Mouse (Mus musculus) midbrain, embryonic 15.5 days (tissue): ENCODE data around the gene Wrnip1. TPM values are rescaled to one million over a fixed set of nuclear protein-coding genes. Genes with fewer than 3 reads are reported as not detected.
A peak's percentile ranks its signal among the peaks of the same experiment; 100 is the strongest.

Experiments used
- ATAC-seq: fragments of 200-750 bp; cut with Nextera tagmentation; replicated peaks from 2 replicates; pipeline ENCODE4 v1.8.0; 2017; ENCODE audit warnings: moderate TSS enrichment
- H3K27ac ChIP-seq: fragments of 300-500 bp; sonication (generic); 2 replicates; pipeline ENCODE4 v1.5.1; 2015; ENCODE audit warnings: mild to moderate bottlenecking, inconsistent platforms
- H3K27me3 ChIP-seq: fragments of 300-500 bp; sonication (generic); replicated peaks from 2 replicates; pipeline ENCODE4 v1.6.1; 2015; ENCODE audit warnings: inconsistent platforms
- H3K36me3 ChIP-seq: fragments of 300-500 bp; sonication (generic); replicated peaks from 2 replicates; pipeline ENCODE4 v1.6.1; 2015; ENCODE audit warnings: inconsistent platforms
- H3K4me1 ChIP-seq: fragments of 300-500 bp; sonication (generic); 2 replicates; pipeline ENCODE4 v1.6.1; 2015; ENCODE audit warnings: inconsistent platforms
- H3K4me2 ChIP-seq: fragments of 300-500 bp; sonication (generic); 2 replicates; pipeline ENCODE4 v1.6.1; 2015; ENCODE audit warnings: inconsistent platforms, mild to moderate bottlenecking, moderate library complexity
- H3K4me3 ChIP-seq: fragments of 300-500 bp; sonication (generic); 2 replicates; pipeline ENCODE4 v1.5.1; 2015; ENCODE audit warnings: mild to moderate bottlenecking, inconsistent platforms
- H3K9ac ChIP-seq: fragments of 300-500 bp; sonication (generic); 2 replicates; pipeline ENCODE4 v1.6.1; 2015; ENCODE audit warnings: mild to moderate bottlenecking, inconsistent platforms
- H3K9me3 ChIP-seq: fragments of 300-500 bp; sonication (generic); 2 replicates; pipeline ENCODE4 v1.6.1; 2016; ENCODE audit warnings: inconsistent platforms
- WGBS: fragments of 180-500 bp; shearing (Covaris S2); methylation state at CpG from one replicate; pipeline ENCODE4 v1.1.7; 2015; ENCODE audit warnings: mixed read lengths; 5-methylcytosine and 5-hydroxymethylcytosine counted together
- polyA plus RNA-seq: library from polyadenylated mRNA; unstranded; fragments of >200 nt; fragmentation: Nextera tagmentation; extraction: Ambion mirVana; gene quantifications from 2 replicates; pipeline ENCODE4 v1.2.1, GENCODE M21; 2015

Wrnip1 gene
- polyA plus RNA-seq, 1 experiment from 2014 or later = 41.5 TPM

DNA sequence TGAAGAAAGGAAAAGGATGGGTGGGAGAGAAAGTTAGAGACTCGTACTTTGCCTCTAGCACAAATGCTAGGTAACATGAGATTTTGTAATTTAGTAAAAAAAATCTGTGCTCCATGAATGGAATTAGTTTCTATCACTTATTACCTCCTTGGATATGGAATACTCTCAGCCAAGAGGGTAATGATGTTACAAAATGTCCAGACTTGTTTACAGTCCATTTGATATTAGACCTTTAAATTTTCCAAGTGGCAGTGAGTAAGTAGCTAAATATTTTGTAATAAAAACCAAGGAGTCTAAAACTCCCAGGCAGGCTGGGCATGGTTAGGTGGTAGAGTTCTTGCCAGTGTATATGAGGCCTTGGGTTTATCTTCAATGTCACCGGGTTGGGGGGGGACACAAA is 14.3 kb upstream of the Wrnip1 start:
- H3K4me1 ChIP-seq = no peaks in the 10 kb centered on the region
- no peak overlapping the region for H3K9ac ChIP-seq
- H3K27ac ChIP-seq = no peak overlapping the region
- no peak overlapping the region for H3K4me2 ChIP-seq
- H3K9me3 ChIP-seq = no peaks in the 10 kb centered on the region
- no peaks in the 10 kb centered on the region for H3K36me3 ChIP-seq
- H3K27me3 ChIP-seq = no peaks in the 10 kb centered on the region
- H3K4me3 ChIP-seq = no peak overlapping the region
- WGBS = 85% methylated on average over 2 of the region's 2 CpGs
- no peak for ATAC-seq

DNA sequence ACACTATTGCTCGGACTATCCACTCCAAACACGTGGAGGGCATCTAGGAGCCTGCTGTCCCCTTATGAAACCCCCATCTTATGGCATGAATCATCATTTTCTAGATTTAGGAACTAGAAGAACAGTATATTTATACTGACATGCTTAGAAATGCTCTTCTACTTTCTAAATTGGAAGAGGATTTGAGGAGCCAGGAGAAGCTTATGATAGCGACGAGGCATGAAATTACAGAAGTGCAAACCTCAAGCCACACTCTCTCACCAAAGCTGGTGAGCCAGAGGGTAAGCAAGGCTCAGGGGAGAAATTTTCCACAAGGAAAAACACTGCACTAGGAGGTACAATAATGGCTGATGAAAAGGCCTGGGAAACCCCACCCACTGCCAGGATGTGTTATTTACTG is 12.1 kb upstream of the Wrnip1 start:
- no peak overlapping the region for H3K4me3 ChIP-seq
- WGBS = 80% methylated on average over 4 of the region's 4 CpGs
- no peak overlapping the region for H3K9ac ChIP-seq
- no peak overlapping the region for H3K4me2 ChIP-seq
- H3K27me3 ChIP-seq = no peaks in the 10 kb centered on the region
- no peak overlapping the region for H3K27ac ChIP-seq
- no peaks in the 10 kb centered on the region for H3K36me3 ChIP-seq
- H3K4me1 ChIP-seq = no peaks in the 10 kb centered on the region
- ATAC-seq = no peak
- no peaks in the 10 kb centered on the region for H3K9me3 ChIP-seq

DNA sequence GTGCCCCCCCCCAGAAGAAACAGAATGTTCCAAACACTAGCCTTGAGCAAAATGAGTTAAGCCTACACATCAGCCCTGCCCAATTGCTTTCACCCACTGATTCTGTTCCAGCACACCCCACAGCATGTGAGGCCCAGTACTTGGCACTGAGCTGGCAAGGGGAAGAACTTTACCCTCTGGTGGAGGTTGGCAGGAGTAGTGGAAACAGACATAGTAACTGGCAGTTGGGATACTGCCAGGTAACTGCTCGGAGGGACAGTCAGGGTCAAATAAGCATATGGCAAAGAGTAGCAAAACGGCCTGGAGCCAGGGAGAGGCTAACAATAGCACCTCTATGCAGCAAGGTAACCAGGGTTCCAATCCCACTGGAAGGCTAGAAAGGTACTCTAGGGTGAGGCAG is 7.2 kb upstream of the Wrnip1 start:
- Histone ChIP-seq H3K9ac (no peak overlapping the region), H3K27me3 (no peaks in the 10 kb centered on the region), H3K4me1 (no peaks in the 10 kb centered on the region), H3K4me2 (no peak overlapping the region), H3K9me3 (no peaks in the 10 kb centered on the region), H3K4me3 (no peak overlapping the region), H3K27ac (no peak overlapping the region), H3K36me3 (no peaks in the 10 kb centered on the region)
- 68% methylated on average over 2 of the region's 2 CpGs for WGBS
- no peak for ATAC-seq

DNA sequence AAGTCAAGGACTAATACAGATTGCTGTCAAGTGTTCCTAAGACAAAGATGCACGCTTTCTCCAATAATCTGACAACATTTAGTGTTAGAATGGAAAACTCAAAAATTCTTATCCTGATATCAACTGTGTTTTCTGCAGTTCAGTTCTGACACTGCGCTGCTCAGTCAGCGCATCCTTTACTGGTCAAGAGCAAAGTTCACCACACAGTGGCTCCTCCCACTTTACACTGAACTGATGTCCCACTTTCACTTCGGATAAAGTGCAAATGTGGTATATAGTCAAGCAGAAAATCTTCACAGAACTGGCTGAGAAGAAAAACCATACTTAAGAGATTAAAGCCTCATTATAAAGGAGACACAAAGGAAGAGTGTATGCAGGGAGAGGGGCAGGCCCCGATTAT is 6.7 kb upstream of the Wrnip1 start:
- H3K4me3 ChIP-seq = no peak overlapping the region
- no peak for ATAC-seq
- no peaks in the 10 kb centered on the region for H3K27me3 ChIP-seq
- no peak overlapping the region for H3K4me2 ChIP-seq
- H3K9me3 ChIP-seq = no peaks in the 10 kb centered on the region
- WGBS = 84% methylated on average over 5 of the region's 5 CpGs
- H3K36me3 ChIP-seq = no peaks in the 10 kb centered on the region
- no peaks in the 10 kb centered on the region for H3K4me1 ChIP-seq
- no peak overlapping the region for H3K9ac ChIP-seq
- no peak overlapping the region for H3K27ac ChIP-seq

DNA sequence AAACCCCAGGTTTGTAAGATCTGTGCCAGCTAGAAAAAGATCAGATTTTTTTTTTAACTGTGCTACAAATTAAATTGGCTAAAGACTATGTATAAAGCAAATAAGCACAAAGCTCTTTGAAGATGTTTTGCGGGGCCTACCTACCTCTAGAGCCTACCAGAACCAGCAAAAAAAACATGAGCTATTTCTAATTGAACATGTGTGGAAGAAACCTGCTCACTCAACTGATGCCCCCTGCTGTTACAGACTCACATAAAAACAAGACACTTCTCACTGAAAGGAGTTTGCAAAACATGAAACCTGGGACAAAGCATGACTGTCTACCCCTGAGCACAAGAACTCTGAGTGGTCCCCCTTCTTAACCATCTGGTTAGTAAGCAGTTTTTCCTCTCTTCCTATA is 4.8 kb upstream of the Wrnip1 start:
- Histone ChIP-seq H3K4me2 (no peak overlapping the region), H3K27ac (no peak overlapping the region), H3K27me3 (no peaks in the 10 kb centered on the region), H3K36me3 (no peaks in the 10 kb centered on the region), H3K4me1 (peaks cover 6% of the 10 kb centered on the region), H3K4me3 (no peak overlapping the region), H3K9ac (no peak overlapping the region), H3K9me3 (no peaks in the 10 kb centered on the region)
- WGBS = 94% methylated on average over 1 of the region's 1 CpGs
- no peak for ATAC-seq

DNA sequence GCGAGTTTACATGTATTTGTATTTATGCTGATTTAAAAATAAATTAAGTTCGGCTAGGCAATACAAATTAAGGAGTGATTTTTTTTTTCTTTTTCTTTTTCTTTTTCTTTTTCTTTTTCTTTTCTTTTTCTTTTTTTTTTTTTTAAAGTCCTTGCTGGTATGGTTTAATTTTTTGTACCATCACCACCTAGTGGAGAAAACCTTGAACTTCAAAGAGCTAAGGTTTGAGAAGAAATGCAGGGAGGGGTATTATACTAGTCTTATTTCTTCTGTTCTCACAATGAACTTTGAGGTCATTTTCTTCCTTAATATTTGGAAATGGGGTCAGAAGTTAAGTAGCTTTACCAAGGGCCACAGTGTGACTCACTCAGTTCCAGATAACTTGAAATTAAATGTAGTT is 2.7 kb upstream of the Wrnip1 start:
- Histone ChIP-seq H3K9me3 (no peaks in the 10 kb centered on the region), H3K4me2 (no peak overlapping the region), H3K27me3 (no peaks in the 10 kb centered on the region), H3K36me3 (no peaks in the 10 kb centered on the region), H3K27ac (no peak overlapping the region), H3K9ac (no peak overlapping the region), H3K4me1 (peaks cover 16% of the 10 kb centered on the region), H3K4me3 (no peak overlapping the region)
- ATAC-seq = no peak
- 85% methylated on average over 2 of the region's 2 CpGs for WGBS

DNA sequence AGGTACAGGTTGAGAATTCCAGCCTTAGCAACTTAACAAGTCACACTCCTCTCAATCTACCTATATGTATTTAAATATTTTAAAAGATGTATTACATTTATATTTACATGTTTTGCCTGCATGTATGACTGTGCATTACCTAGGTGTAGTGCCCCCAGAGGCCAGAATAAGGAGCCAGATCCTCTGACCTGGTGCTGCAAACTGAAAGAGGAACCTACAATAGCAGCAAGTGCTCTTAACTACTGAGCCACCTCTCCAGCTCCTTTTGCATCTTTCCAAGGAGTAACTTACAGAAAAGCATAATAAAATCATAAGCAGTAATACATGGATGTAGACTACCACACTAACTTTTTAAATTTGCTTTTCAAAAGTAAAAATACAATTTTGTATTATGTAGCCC is 979 bp upstream of the Wrnip1 start:
- Histone ChIP-seq H3K27me3 (no peaks in the 10 kb centered on the region), H3K27ac (no peak overlapping the region), H3K9me3 (no peaks in the 10 kb centered on the region), H3K4me2 (peak overlapping the region; percentile 60), H3K9ac (peak overlapping the region; percentile 49; the same call in 1 of the 2 replicates), H3K4me1 (peaks cover 27% of the 10 kb centered on the region), H3K4me3 (peak overlapping the region; percentile 62; the same call in 1 of the 2 replicates), H3K36me3 (no peaks in the 10 kb centered on the region)
- no peak for ATAC-seq

DNA sequence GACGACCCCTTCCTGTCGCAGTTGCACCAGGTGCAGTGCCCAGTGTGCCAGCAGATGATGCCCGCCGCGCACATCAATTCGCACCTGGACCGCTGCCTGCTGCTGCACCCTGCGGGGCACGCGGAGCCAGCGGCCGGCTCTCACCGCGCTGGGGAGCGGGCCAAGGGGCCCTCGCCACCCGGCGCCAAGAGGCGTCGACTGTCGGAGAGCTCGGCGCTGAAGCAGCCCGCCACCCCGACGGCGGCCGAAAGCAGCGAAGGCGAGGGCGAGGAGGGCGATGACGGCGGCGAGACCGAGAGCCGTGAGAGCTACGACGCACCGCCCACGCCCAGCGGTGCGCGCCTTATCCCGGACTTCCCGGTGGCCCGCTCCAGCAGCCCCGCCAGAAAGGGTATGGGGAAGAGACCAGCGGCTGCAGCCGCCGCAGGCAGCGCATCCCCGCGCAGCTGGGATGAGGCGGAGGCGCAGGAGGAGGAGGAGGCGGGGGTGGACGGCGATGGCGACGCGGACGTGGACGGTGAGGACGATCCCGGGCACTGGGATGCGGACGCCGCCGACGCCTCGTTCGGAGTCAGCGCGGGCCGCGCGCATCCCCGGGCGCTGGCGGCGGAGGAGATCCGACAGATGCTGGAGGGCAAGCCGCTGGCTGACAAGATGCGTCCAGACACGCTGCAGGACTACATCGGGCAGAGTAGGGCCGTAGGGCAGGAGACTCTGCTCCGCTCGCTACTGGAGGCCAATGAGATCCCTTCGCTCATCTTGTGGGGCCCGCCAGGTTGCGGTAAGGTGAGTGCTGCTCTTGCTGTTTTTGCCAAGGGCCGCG is 632 bp downstream of the Wrnip1 start, which contains the start of gene D930007J09Rik:
Gene D930007J09Rik (minus strand): TSS at position 591 of the 823 bp plus-strand sequence.
- peak within 1 kb of the TSS; percentile 62 for H3K4me3 ChIP-seq
- peak; percentile 27 for ATAC-seq
- under 1% methylated on average over 95 of the region's 95 CpGs for WGBS

DNA sequence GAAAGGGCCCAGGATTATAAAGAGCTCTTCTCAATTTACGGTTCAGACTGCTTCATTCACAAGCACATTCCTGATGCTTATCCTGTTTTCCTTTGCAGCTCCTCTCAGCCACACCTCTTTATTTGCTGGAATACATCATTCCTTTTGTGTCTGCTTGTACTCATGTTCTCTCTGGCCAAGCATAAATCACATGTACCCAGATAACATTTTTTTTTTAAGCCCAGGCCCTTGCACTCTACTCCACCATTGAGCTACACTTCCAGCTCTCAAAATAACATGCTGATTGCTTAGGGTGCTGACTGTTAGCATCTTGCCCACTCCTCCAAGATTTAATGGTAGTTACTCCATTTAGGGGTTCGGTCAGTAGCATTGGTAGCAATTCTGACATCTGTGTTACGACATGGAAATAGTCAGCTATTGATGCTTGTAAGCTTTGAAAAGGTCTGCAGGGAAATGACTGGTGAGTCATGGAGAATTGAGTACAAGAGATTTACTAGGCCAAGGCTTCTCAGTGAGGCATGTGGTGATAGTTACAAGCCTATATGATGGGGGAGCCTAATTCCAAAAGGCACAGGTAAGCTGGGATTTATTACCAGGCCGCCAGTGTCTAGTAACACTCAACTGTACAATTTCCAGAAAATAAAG is 2.0 kb downstream of the Wrnip1 start:
- Histone ChIP-seq H3K4me1 (peaks cover 27% of the 10 kb centered on the region), H3K27me3 (no peaks in the 10 kb centered on the region)
- ATAC-seq = no peak

More for the DNA sequence above, 632 bp downstream of the Wrnip1 start, which contains the start of gene D930007J09Rik:
- Histone ChIP-seq H3K9ac (peak within 1 kb of the TSS; percentile 73), H3K36me3 (peaks cover 12% of the 10 kb centered on the region; the same call in 1 of the 2 replicates), H3K4me1 (peaks cover 27% of the 10 kb centered on the region), H3K27me3 (no peaks in the 10 kb centered on the region), H3K27ac (peak within 1 kb of the TSS; percentile 93), H3K9me3 (no peaks in the 10 kb centered on the region), H3K4me2 (peak within 1 kb of the TSS; percentile 78)

DNA sequence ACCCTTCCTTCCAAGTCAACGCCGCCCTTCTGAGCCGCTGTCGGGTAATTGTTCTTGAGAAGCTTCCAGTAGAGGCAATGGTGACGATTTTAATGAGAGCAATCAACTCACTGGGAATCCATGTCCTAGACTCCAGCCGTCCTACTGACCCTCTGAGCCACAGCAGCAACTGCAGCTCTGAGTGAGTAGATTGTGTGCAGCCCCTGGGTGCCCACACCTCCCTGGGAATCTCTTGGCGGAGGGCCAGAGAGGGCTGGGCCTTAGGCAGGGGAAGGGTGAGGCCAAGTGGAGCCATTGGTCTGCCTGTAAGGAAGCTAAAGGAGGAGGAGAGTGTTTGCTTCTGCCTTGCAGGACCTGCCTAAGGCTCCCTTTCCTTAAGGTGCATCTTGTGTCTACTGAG is 5.0 kb downstream of the Wrnip1 start:
- no peak overlapping the region for H3K9ac ChIP-seq
- ATAC-seq = no peak
- H3K4me1 ChIP-seq = peaks cover 21% of the 10 kb centered on the region
- peaks cover 27% of the 10 kb centered on the region for H3K36me3 ChIP-seq
- no peak overlapping the region for H3K27ac ChIP-seq
- no peak overlapping the region for H3K4me2 ChIP-seq
- H3K27me3 ChIP-seq = no peaks in the 10 kb centered on the region
- H3K9me3 ChIP-seq = no peaks in the 10 kb centered on the region
- WGBS = 72% methylated on average over 7 of the region's 7 CpGs
- H3K4me3 ChIP-seq = no peak overlapping the region

More for the DNA sequence above, 2.0 kb downstream of the Wrnip1 start:
- Histone ChIP-seq H3K4me2 (peak overlapping the region; percentile 78), H3K36me3 (peaks cover 20% of the 10 kb centered on the region; the same call in 1 of the 2 replicates), H3K9me3 (no peaks in the 10 kb centered on the region), H3K9ac (peak overlapping the region; percentile 73), H3K27ac (no peak overlapping the region), H3K4me3 (peak overlapping the region; percentile 62)
- WGBS = 63% methylated on average over 4 of the region's 4 CpGs

DNA sequence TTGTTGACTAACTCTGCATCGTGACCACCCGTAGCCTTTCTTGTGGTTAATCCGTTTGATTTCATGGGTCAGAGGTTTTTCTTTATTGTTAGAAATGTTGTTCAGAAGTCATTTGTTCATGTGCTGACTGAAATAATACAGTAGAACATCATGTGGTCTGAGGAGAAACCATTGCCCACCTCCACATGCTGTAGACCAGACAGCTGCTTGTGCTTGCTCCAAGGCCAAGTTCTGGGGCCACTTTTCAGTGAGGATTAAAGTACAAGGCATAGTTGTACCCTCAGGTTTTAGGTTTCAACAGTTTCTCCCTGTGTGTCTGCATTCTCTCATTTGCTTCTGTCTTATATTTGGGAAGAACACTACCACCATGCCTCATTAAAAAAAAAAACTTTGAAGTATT is 5.8 kb downstream of the Wrnip1 start:
- Histone ChIP-seq H3K36me3 (peaks cover 27% of the 10 kb centered on the region), H3K9ac (no peak overlapping the region), H3K9me3 (no peaks in the 10 kb centered on the region), H3K27me3 (no peaks in the 10 kb centered on the region), H3K27ac (no peak overlapping the region), H3K4me1 (peaks cover 21% of the 10 kb centered on the region), H3K4me2 (no peak overlapping the region), H3K4me3 (no peak overlapping the region)
- ATAC-seq = no peak
- 27% methylated on average over 3 of the region's 3 CpGs for WGBS

DNA sequence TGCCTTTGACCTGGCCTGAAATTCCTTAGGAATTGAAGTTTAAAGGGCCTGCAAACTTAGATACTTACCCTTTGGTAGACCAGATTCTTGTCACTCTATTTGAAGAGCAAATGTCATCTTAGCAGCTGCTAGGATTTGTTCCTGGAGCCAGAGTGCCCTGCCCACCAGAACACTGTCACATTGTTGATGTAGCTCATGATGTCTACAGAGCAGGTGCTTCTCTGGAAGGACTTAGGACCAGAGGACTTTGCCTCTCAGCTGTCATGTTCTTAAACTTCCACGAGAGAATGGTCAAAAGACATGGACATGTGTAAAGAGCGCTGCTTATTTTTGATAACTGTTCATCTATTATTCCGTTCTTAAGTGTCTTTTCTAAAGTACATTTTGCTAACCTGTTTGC is 17.4 kb downstream of the Wrnip1 start:
- Histone ChIP-seq H3K27ac (no peak overlapping the region), H3K36me3 (peaks cover 41% of the 10 kb centered on the region), H3K9me3 (no peaks in the 10 kb centered on the region), H3K4me1 (no peaks in the 10 kb centered on the region), H3K4me3 (no peak overlapping the region), H3K27me3 (no peaks in the 10 kb centered on the region), H3K4me2 (no peak overlapping the region), H3K9ac (no peak overlapping the region)
- WGBS = 98% methylated on average over 3 of the region's 3 CpGs
- no peak for ATAC-seq
